Mouse (Mus musculus): ENCODE data around the gene Tiam1. TPM values are rescaled to one million over a fixed set of nuclear protein-coding genes. Genes with fewer than 3 reads are reported as not detected.

Gene Tiam1
- polyA plus RNA-seq, 1 experiment from 2014 or later, result 12.3 TPM

GRCm38 (mm10) chr16:89906909-89907308 is 236.7 kb downstream of the Tiam1 start:
- H3K9ac ChIP-seq, result no peak overlapping the region
- H3K4me3 ChIP-seq (replicated peaks), result no peak overlapping the region
- no peaks in the 10 kb centered on the region for H3K36me3 ChIP-seq
- H3K4me1 ChIP-seq (replicated peaks), result no peaks in the 10 kb centered on the region
- H3K9me3 ChIP-seq, result no peaks in the 10 kb centered on the region
- no peak overlapping the region for H3K4me2 ChIP-seq (replicated peaks)
- ATAC-seq, result no peak
- no peaks in the 10 kb centered on the region for H3K27me3 ChIP-seq (replicated peaks)
- WGBS, result 87% methylated on average over 7 of the region's 7 CpGs
- no peak overlapping the region for H3K27ac ChIP-seq

- Histone ChIP-seq H3K4me1 (replicated peaks) (no peaks in the 10 kb centered on the region), H3K9ac (no peak overlapping the region), H3K36me3 (no peaks in the 10 kb centered on the region), H3K9me3 (no peaks in the 10 kb centered on the region), H3K27ac (no peak overlapping the region), H3K4me2 (replicated peaks) (no peak overlapping the region), H3K4me3 (replicated peaks) (no peak overlapping the region), H3K27me3 (replicated peaks) (no peaks in the 10 kb centered on the region)
- ATAC-seq, result no peak
- WGBS, result 83% methylated on average over 1 of the region's 1 CpGs
Measured at GRCm38 (mm10) chr16:89905730-89906305, 237.8 kb downstream of the Tiam1 start.

- H3K4me2 ChIP-seq (replicated peaks), result no peak overlapping the region
- no peaks in the 10 kb centered on the region for H3K4me1 ChIP-seq (replicated peaks)
- H3K36me3 ChIP-seq, result no peaks in the 10 kb centered on the region
- 93% methylated on average over 12 of the region's 12 CpGs for WGBS
- H3K27me3 ChIP-seq (replicated peaks), result no peaks in the 10 kb centered on the region
- no peak for ATAC-seq
- no peak overlapping the region for H3K4me3 ChIP-seq (replicated peaks)
- H3K9me3 ChIP-seq, result no peaks in the 10 kb centered on the region
- no peak overlapping the region for H3K9ac ChIP-seq
- H3K27ac ChIP-seq, result no peak overlapping the region
Measured at GRCm38 (mm10) chr16:89904121-89904520, 239.4 kb downstream of the Tiam1 start.

- ATAC-seq, result no peak
- no peaks in the 10 kb centered on the region for H3K4me1 ChIP-seq (replicated peaks)
- no peaks in the 10 kb centered on the region for H3K27me3 ChIP-seq (replicated peaks)
- H3K36me3 ChIP-seq, result no peaks in the 10 kb centered on the region
- H3K4me3 ChIP-seq (replicated peaks), result no peak overlapping the region
- no peak overlapping the region for H3K27ac ChIP-seq
- no peak overlapping the region for H3K9ac ChIP-seq
- 84% methylated on average over 12 of the region's 12 CpGs for WGBS
- no peak overlapping the region for H3K4me2 ChIP-seq (replicated peaks)
- no peaks in the 10 kb centered on the region for H3K9me3 ChIP-seq
Measured at GRCm38 (mm10) chr16:89902578-89903304, 240.8 kb downstream of the Tiam1 start.

GRCm38 (mm10) chr16:89900681-89901080 is 242.9 kb downstream of the Tiam1 start:
- Histone ChIP-seq H3K9me3 (no peaks in the 10 kb centered on the region), H3K36me3 (no peaks in the 10 kb centered on the region), H3K27ac (no peak overlapping the region), H3K4me1 (replicated peaks) (no peaks in the 10 kb centered on the region), H3K4me3 (replicated peaks) (no peak overlapping the region), H3K4me2 (replicated peaks) (no peak overlapping the region), H3K27me3 (replicated peaks) (no peaks in the 10 kb centered on the region), H3K9ac (no peak overlapping the region)
- 37% methylated on average over 8 of the region's 8 CpGs for WGBS
- no peak for ATAC-seq

GRCm38 (mm10) chr16:89899192-89899591 is 244.4 kb downstream of the Tiam1 start:
- no peak for ATAC-seq
- Histone ChIP-seq H3K4me1 (replicated peaks) (no peaks in the 10 kb centered on the region), H3K36me3 (no peaks in the 10 kb centered on the region)

GRCm38 (mm10) chr16:89898299-89898625 is 245.3 kb downstream of the Tiam1 start:
- Histone ChIP-seq H3K27ac (no peak overlapping the region), H3K36me3 (no peaks in the 10 kb centered on the region), H3K27me3 (replicated peaks) (no peaks in the 10 kb centered on the region), H3K9ac (no peak overlapping the region), H3K4me2 (replicated peaks) (no peak overlapping the region), H3K9me3 (no peaks in the 10 kb centered on the region), H3K4me3 (replicated peaks) (no peak overlapping the region), H3K4me1 (replicated peaks) (no peaks in the 10 kb centered on the region)
- no peak for ATAC-seq
- WGBS, result 93% methylated on average over 14 of the region's 14 CpGs

More at GRCm38 (mm10) chr16:89899192-89899591, 244.4 kb downstream of the Tiam1 start:
- Histone ChIP-seq H3K27me3 (replicated peaks) (no peaks in the 10 kb centered on the region), H3K27ac (no peak overlapping the region), H3K4me2 (replicated peaks) (no peak overlapping the region), H3K9ac (no peak overlapping the region), H3K9me3 (no peaks in the 10 kb centered on the region), H3K4me3 (replicated peaks) (no peak overlapping the region)
- 62% methylated on average over 9 of the region's 9 CpGs for WGBS

- Histone ChIP-seq H3K27ac (no peak overlapping the region), H3K27me3 (replicated peaks) (no peaks in the 10 kb centered on the region), H3K9me3 (no peaks in the 10 kb centered on the region), H3K9ac (no peak overlapping the region), H3K4me3 (replicated peaks) (no peak overlapping the region), H3K4me2 (replicated peaks) (no peak overlapping the region), H3K36me3 (no peaks in the 10 kb centered on the region), H3K4me1 (replicated peaks) (no peaks in the 10 kb centered on the region)
- no peak for ATAC-seq
- 83% methylated on average over 33 of the region's 33 CpGs for WGBS
Measured at GRCm38 (mm10) chr16:89897547-89898298, 245.8 kb downstream of the Tiam1 start.

GRCm38 (mm10) chr16:89896885-89897546 is 246.6 kb downstream of the Tiam1 start:
- Histone ChIP-seq H3K4me1 (replicated peaks) (no peaks in the 10 kb centered on the region), H3K27me3 (replicated peaks) (no peaks in the 10 kb centered on the region), H3K9me3 (no peaks in the 10 kb centered on the region), H3K4me3 (replicated peaks) (no peak overlapping the region), H3K27ac (no peak overlapping the region), H3K9ac (no peak overlapping the region), H3K4me2 (replicated peaks) (no peak overlapping the region), H3K36me3 (no peaks in the 10 kb centered on the region)
- ATAC-seq, result no peak
- 81% methylated on average over 20 of the region's 20 CpGs for WGBS

GRCm38 (mm10) chr16:89896392-89896791 is 247.2 kb downstream of the Tiam1 start:
- 75% methylated on average over 9 of the region's 9 CpGs for WGBS
- no peak for ATAC-seq
- H3K27me3 ChIP-seq (replicated peaks), result no peaks in the 10 kb centered on the region
- no peak overlapping the region for H3K4me3 ChIP-seq (replicated peaks)
- no peak overlapping the region for H3K4me2 ChIP-seq (replicated peaks)
- H3K27ac ChIP-seq, result no peak overlapping the region
- H3K4me1 ChIP-seq (replicated peaks), result no peaks in the 10 kb centered on the region
- H3K9me3 ChIP-seq, result no peaks in the 10 kb centered on the region
- no peaks in the 10 kb centered on the region for H3K36me3 ChIP-seq
- no peak overlapping the region for H3K9ac ChIP-seq

- ATAC-seq, result no peak
- H3K27me3 ChIP-seq (replicated peaks), result no peaks in the 10 kb centered on the region
- H3K9ac ChIP-seq, result no peak overlapping the region
- 84% methylated on average over 7 of the region's 7 CpGs for WGBS
- no peaks in the 10 kb centered on the region for H3K36me3 ChIP-seq
- no peaks in the 10 kb centered on the region for H3K9me3 ChIP-seq
- H3K4me3 ChIP-seq (replicated peaks), result no peak overlapping the region
- no peaks in the 10 kb centered on the region for H3K4me1 ChIP-seq (replicated peaks)
- no peak overlapping the region for H3K4me2 ChIP-seq (replicated peaks)
- no peak overlapping the region for H3K27ac ChIP-seq
Measured at GRCm38 (mm10) chr16:89895283-89895682, 248.3 kb downstream of the Tiam1 start.

- ATAC-seq, result no peak
- H3K4me3 ChIP-seq (replicated peaks), result no peak overlapping the region
- H3K4me1 ChIP-seq (replicated peaks), result no peaks in the 10 kb centered on the region
- no peaks in the 10 kb centered on the region for H3K36me3 ChIP-seq
- H3K9me3 ChIP-seq, result no peaks in the 10 kb centered on the region
- WGBS, result 54% methylated on average over 8 of the region's 8 CpGs
- H3K27me3 ChIP-seq (replicated peaks), result no peaks in the 10 kb centered on the region
- no peak overlapping the region for H3K9ac ChIP-seq
- no peak overlapping the region for H3K4me2 ChIP-seq (replicated peaks)
- H3K27ac ChIP-seq, result no peak overlapping the region
Measured at GRCm38 (mm10) chr16:89894816-89895215, 248.8 kb downstream of the Tiam1 start.
